Mouse (Mus musculus) lung, embryonic 15.5 days (tissue): ENCODE measurements around the gene Kcnma1. TPM values are rescaled to one million over a fixed set of nuclear protein-coding genes. Genes with fewer than 3 reads are reported as not detected.

Experiments
- ATAC-seq: fragments of 200-750 bp; cut with Nextera tagmentation; 2 replicates; pipeline ENCODE4 v1.8.0; 2017; ENCODE audit warnings: moderate number of reproducible peaks, borderline replicate concordance; ENCODE audit not compliant: low FRiP score, low TSS enrichment; ENCODE audit errors: extremely low read depth
- H3K27ac ChIP-seq: fragments of 300-500 bp; sonication (generic); 2 replicates; pipeline ENCODE4 v1.5.1; 2015; ENCODE audit warnings: moderate library complexity, mild to moderate bottlenecking, inconsistent platforms
- H3K27me3 ChIP-seq: fragments of 300-500 bp; sonication (generic); 2 replicates; pipeline ENCODE4 v1.6.1; 2015; ENCODE audit warnings: inconsistent platforms
- H3K36me3 ChIP-seq: fragments of 300-500 bp; sonication (generic); 2 replicates; pipeline ENCODE4 v1.6.1; 2015; ENCODE audit warnings: inconsistent platforms
- H3K4me1 ChIP-seq: fragments of 300-500 bp; sonication (generic); 2 replicates; pipeline ENCODE4 v1.6.1; 2015; ENCODE audit warnings: inconsistent platforms
- H3K4me2 ChIP-seq: fragments of 300-500 bp; sonication (generic); 2 replicates; pipeline ENCODE4 v1.6.1; 2015; ENCODE audit warnings: inconsistent platforms, mild to moderate bottlenecking, moderate library complexity
- H3K4me3 ChIP-seq: fragments of 300-500 bp; sonication (generic); 2 replicates; pipeline ENCODE4 v1.5.1; 2015; ENCODE audit warnings: mild to moderate bottlenecking, inconsistent platforms
- H3K9ac ChIP-seq: fragments of 300-500 bp; sonication (generic); 2 replicates; pipeline ENCODE4 v1.6.1; 2015; ENCODE audit warnings: inconsistent platforms
- H3K9me3 ChIP-seq: fragments of 300-500 bp; sonication (generic); 2 replicates; pipeline ENCODE4 v1.6.1; 2016; ENCODE audit warnings: inconsistent platforms
- WGBS: fragments of 180-500 bp; shearing (Covaris S2); methylation state at CpG from one replicate; pipeline ENCODE4 v1.1.7; 2015; 5-methylcytosine and 5-hydroxymethylcytosine counted together
- polyA plus RNA-seq: library from polyadenylated mRNA; unstranded; fragments of >200 nt; fragmentation: Nextera tagmentation; extraction: Ambion mirVana; gene quantifications from 2 replicates; pipeline ENCODE4 v1.2.1, GENCODE M21; 2015

The Kcnma1 gene
- polyA plus RNA-seq, 1 experiment from 2014 or later: 1.4 TPM

GRCm38 (mm10) chr14:23705647-23706046 lies 308.6 kb downstream of the Kcnma1 start:
- no peaks in the 10 kb centered on the region for H3K36me3 ChIP-seq
- no peak overlapping the region for H3K4me3 ChIP-seq
- no peaks in the 10 kb centered on the region for H3K4me1 ChIP-seq
- H3K27me3 ChIP-seq: no peaks in the 10 kb centered on the region
- H3K4me2 ChIP-seq: no peak overlapping the region
- H3K27ac ChIP-seq: no peak overlapping the region
- WGBS: 54% methylated on average over 3 of the region's 3 CpGs
- H3K9ac ChIP-seq: no peak overlapping the region
- ATAC-seq: no peak
- H3K9me3 ChIP-seq: no peaks in the 10 kb centered on the region

- no peaks in the 10 kb centered on the region for H3K27me3 ChIP-seq
- H3K9ac ChIP-seq: no peak overlapping the region
- no peak overlapping the region for H3K27ac ChIP-seq
- no peak overlapping the region for H3K4me3 ChIP-seq
- ATAC-seq: no peak
- H3K4me1 ChIP-seq: no peaks in the 10 kb centered on the region
- H3K9me3 ChIP-seq: no peaks in the 10 kb centered on the region
- H3K36me3 ChIP-seq: no peaks in the 10 kb centered on the region
- H3K4me2 ChIP-seq: no peak overlapping the region
Measured at GRCm38 (mm10) chr14:23704303-23704702, 310.0 kb downstream of the Kcnma1 start.

- no peak overlapping the region for H3K4me2 ChIP-seq
- no peak overlapping the region for H3K9ac ChIP-seq
- H3K4me1 ChIP-seq: no peaks in the 10 kb centered on the region
- H3K27me3 ChIP-seq: no peaks in the 10 kb centered on the region
- no peaks in the 10 kb centered on the region for H3K9me3 ChIP-seq
- 66% methylated on average over 3 of the region's 3 CpGs for WGBS
- no peak overlapping the region for H3K4me3 ChIP-seq
- no peaks in the 10 kb centered on the region for H3K36me3 ChIP-seq
- no peak for ATAC-seq
- H3K27ac ChIP-seq: no peak overlapping the region
Measured at GRCm38 (mm10) chr14:23696341-23696740, 317.9 kb downstream of the Kcnma1 start.

- H3K27ac ChIP-seq: no peak overlapping the region
- ATAC-seq: no peak
- no peak overlapping the region for H3K9ac ChIP-seq
- no peaks in the 10 kb centered on the region for H3K4me1 ChIP-seq
- WGBS: 46% methylated on average over 5 of the region's 5 CpGs
- H3K4me2 ChIP-seq: no peak overlapping the region
- no peak overlapping the region for H3K4me3 ChIP-seq
- H3K36me3 ChIP-seq: no peaks in the 10 kb centered on the region
- no peaks in the 10 kb centered on the region for H3K27me3 ChIP-seq
- H3K9me3 ChIP-seq: no peaks in the 10 kb centered on the region
Measured at GRCm38 (mm10) chr14:23689681-23690080, 324.6 kb downstream of the Kcnma1 start.

GRCm38 (mm10) chr14:23688513-23688912 lies 325.8 kb downstream of the Kcnma1 start:
- Histone ChIP-seq H3K9ac (no peak overlapping the region), H3K4me3 (no peak overlapping the region), H3K27me3 (no peaks in the 10 kb centered on the region), H3K9me3 (no peaks in the 10 kb centered on the region), H3K4me2 (no peak overlapping the region), H3K4me1 (no peaks in the 10 kb centered on the region), H3K27ac (no peak overlapping the region), H3K36me3 (no peaks in the 10 kb centered on the region)
- no peak for ATAC-seq
- 46% methylated on average over 3 of the region's 3 CpGs for WGBS

- no peak overlapping the region for H3K9ac ChIP-seq
- no peak overlapping the region for H3K27ac ChIP-seq
- no peak for ATAC-seq
- H3K9me3 ChIP-seq: no peaks in the 10 kb centered on the region
- WGBS: 45% methylated on average over 3 of the region's 3 CpGs
- H3K4me1 ChIP-seq: no peaks in the 10 kb centered on the region
- no peaks in the 10 kb centered on the region for H3K36me3 ChIP-seq
- no peaks in the 10 kb centered on the region for H3K27me3 ChIP-seq
- H3K4me2 ChIP-seq: no peak overlapping the region
- H3K4me3 ChIP-seq: no peak overlapping the region
Measured at GRCm38 (mm10) chr14:23684463-23685066, 329.7 kb downstream of the Kcnma1 start.

GRCm38 (mm10) chr14:23682758-23683157 lies 331.5 kb downstream of the Kcnma1 start:
- H3K27me3 ChIP-seq: no peaks in the 10 kb centered on the region
- no peak for ATAC-seq
- H3K4me1 ChIP-seq: no peaks in the 10 kb centered on the region
- WGBS: 49% methylated on average over 4 of the region's 4 CpGs
- no peaks in the 10 kb centered on the region for H3K36me3 ChIP-seq
- no peak overlapping the region for H3K4me3 ChIP-seq
- no peak overlapping the region for H3K9ac ChIP-seq
- H3K27ac ChIP-seq: no peak overlapping the region
- H3K9me3 ChIP-seq: no peaks in the 10 kb centered on the region
- no peak overlapping the region for H3K4me2 ChIP-seq

- no peaks in the 10 kb centered on the region for H3K27me3 ChIP-seq
- 64% methylated on average over 2 of the region's 2 CpGs for WGBS
- H3K4me1 ChIP-seq: no peaks in the 10 kb centered on the region
- H3K4me3 ChIP-seq: no peak overlapping the region
- H3K27ac ChIP-seq: no peak overlapping the region
- no peak for ATAC-seq
- H3K36me3 ChIP-seq: no peaks in the 10 kb centered on the region
- no peak overlapping the region for H3K9ac ChIP-seq
- no peak overlapping the region for H3K4me2 ChIP-seq
- H3K9me3 ChIP-seq: no peaks in the 10 kb centered on the region
Measured at GRCm38 (mm10) chr14:23679378-23679777, 334.9 kb downstream of the Kcnma1 start.

GRCm38 (mm10) chr14:23666420-23666819 lies 347.9 kb downstream of the Kcnma1 start:
- no peak overlapping the region for H3K4me3 ChIP-seq
- ATAC-seq: no peak
- H3K36me3 ChIP-seq: no peaks in the 10 kb centered on the region
- no peak overlapping the region for H3K4me2 ChIP-seq
- WGBS: 86% methylated on average over 3 of the region's 3 CpGs
- H3K27me3 ChIP-seq: no peaks in the 10 kb centered on the region
- H3K4me1 ChIP-seq: no peaks in the 10 kb centered on the region
- H3K9ac ChIP-seq: no peak overlapping the region
- no peaks in the 10 kb centered on the region for H3K9me3 ChIP-seq
- no peak overlapping the region for H3K27ac ChIP-seq

- no peak overlapping the region for H3K9ac ChIP-seq
- H3K4me1 ChIP-seq: no peaks in the 10 kb centered on the region
- no peaks in the 10 kb centered on the region for H3K27me3 ChIP-seq
- H3K27ac ChIP-seq: no peak overlapping the region
- 55% methylated on average over 4 of the region's 4 CpGs for WGBS
- no peak for ATAC-seq
- no peak overlapping the region for H3K4me3 ChIP-seq
- H3K36me3 ChIP-seq: no peaks in the 10 kb centered on the region
- H3K4me2 ChIP-seq: no peak overlapping the region
- H3K9me3 ChIP-seq: no peaks in the 10 kb centered on the region
Measured at GRCm38 (mm10) chr14:23651682-23652081, 362.6 kb downstream of the Kcnma1 start.

- H3K4me3 ChIP-seq: no peak overlapping the region
- no peaks in the 10 kb centered on the region for H3K27me3 ChIP-seq
- H3K9ac ChIP-seq: no peak overlapping the region
- H3K4me2 ChIP-seq: no peak overlapping the region
- no peak for ATAC-seq
- no peaks in the 10 kb centered on the region for H3K4me1 ChIP-seq
- H3K9me3 ChIP-seq: no peaks in the 10 kb centered on the region
- H3K36me3 ChIP-seq: no peaks in the 10 kb centered on the region
- H3K27ac ChIP-seq: no peak overlapping the region
- 75% methylated on average over 3 of the region's 3 CpGs for WGBS
Measured at GRCm38 (mm10) chr14:23650126-23650525, 364.2 kb downstream of the Kcnma1 start.

- WGBS: 78% methylated on average over 9 of the region's 9 CpGs
- ATAC-seq: no peak
- Histone ChIP-seq H3K27ac (no peak overlapping the region), H3K4me3 (no peak overlapping the region), H3K9ac (no peak overlapping the region), H3K4me1 (no peaks in the 10 kb centered on the region), H3K9me3 (no peaks in the 10 kb centered on the region), H3K27me3 (no peaks in the 10 kb centered on the region), H3K4me2 (no peak overlapping the region), H3K36me3 (no peaks in the 10 kb centered on the region)
Measured at GRCm38 (mm10) chr14:23645361-23646063, 368.8 kb downstream of the Kcnma1 start.
